Mouse (Mus musculus): Measurements from ENCODE around the gene Nell1. TPM values are rescaled to one million over a fixed set of nuclear protein-coding genes. Genes with fewer than 3 reads are reported as not detected.

The Nell1 gene
- total and polyA plus RNA-seq, 2 experiments = not detected

DNA sequence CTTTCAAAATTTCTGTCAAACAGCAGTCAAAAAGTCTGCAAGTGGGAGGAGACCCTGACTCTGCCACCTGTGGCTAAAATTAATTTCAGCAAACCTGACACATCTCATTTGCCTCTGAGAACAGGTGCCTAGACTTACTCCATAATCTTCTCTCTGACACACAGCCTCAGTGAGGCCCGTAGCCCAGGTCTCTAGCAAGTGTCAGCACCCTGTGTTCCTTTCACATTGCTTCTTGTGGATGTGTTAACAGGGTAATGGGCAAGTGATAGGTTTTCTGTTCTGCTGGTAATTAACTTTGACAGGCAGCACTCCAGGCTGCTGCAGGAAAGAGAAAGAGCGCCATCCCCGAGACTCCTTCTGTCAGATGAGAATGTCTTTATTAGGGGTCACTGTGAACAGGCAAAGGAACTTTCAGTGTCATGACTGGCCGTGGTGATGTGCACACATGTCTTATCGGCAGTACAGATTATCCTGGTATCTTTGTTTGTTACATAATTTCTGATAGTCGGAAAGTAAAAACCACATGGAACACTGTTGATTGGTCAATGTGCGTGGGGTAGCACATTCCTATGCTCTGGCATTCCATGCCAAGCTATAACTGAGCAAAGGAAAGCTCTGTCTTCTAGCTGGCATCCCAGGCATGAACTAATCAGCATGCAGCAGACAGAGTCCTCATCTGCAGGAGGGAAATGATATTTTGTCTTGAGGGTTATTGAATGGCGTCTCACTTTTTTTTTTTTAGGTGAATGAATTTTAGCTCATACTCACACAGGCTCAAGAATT lies 614.2 kb downstream of the Nell1 start:
- H3K27me3 ChIP-seq (ENCODE audit: control insufficient read depth, insufficient read depth, low read length) = no peaks in the 10 kb centered on the region
- H3K36me3 ChIP-seq (ENCODE audit: control insufficient read depth, insufficient read depth, low read length) = no peaks in the 10 kb centered on the region
- TF ChIP-seq POLR2A (IDR thresholded peaks at IDR 0.05; ENCODE audit: extremely low read depth, insufficient read depth, low read length) (no peak), CTCF (IDR thresholded peaks at IDR 0.05; ENCODE audit: low read depth, low read length) (no peak)
- no peaks in the 10 kb centered on the region for H3K79me2 ChIP-seq (ENCODE audit: control insufficient read depth, insufficient read depth, low read length)
- no peak overlapping the region for H3K27ac ChIP-seq (replicated peaks; ENCODE audit: insufficient read depth, low read depth, low read length)
- DNase-seq (ENCODE audit: extremely low read depth, low read depth, low spot score) = no peak
- H3K9ac ChIP-seq (ENCODE audit: low read depth, low read length) = no peak overlapping the region
- H3K4me3 ChIP-seq (ENCODE audit: insufficient read depth, low read depth, low read length) = no peak overlapping the region
- WGBS = 76% methylated on average over 8 of the region's 8 CpGs
- no peaks in the 10 kb centered on the region for H3K4me1 ChIP-seq (ENCODE audit: control insufficient read depth, insufficient read depth, low read length)

DNA sequence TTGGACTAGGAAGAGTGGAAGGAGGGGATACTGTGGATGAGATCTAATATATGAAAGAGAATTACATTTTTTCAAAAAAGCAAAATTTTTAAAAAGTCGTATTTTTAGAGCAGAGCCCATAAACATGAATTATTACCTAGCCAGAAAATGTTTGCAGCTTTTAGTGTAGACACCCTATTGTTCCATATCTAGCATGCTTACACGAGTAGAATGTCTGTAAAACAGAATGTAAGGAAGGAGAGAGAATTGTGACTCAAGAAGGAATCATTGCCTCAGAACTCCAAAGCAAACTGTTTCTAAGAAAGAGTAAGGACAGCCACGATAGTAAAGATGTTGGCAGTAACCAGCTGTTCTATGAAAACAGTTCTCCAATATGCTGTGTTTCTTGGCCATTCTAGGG lies 624.2 kb downstream of the Nell1 start, which contains the start of gene 4933405O20Rik:
Gene 4933405O20Rik (plus strand): TSS at position 301 of the 400 bp plus-strand sequence.
- Histone ChIP-seq H3K4me1 (ENCODE audit: control insufficient read depth, insufficient read depth, low read length) (no peaks in the 10 kb centered on the region), H3K27me3 (ENCODE audit: control insufficient read depth, insufficient read depth, low read length) (no peaks in the 10 kb centered on the region), H3K9ac (ENCODE audit: low read depth, low read length) (no peak within 1 kb of the TSS), H3K27ac (replicated peaks; ENCODE audit: insufficient read depth, low read depth, low read length) (no peak within 1 kb of the TSS), H3K4me3 (ENCODE audit: insufficient read depth, low read depth, low read length) (no peak within 1 kb of the TSS), H3K36me3 (ENCODE audit: control insufficient read depth, insufficient read depth, low read length) (no peaks in the 10 kb centered on the region), H3K79me2 (ENCODE audit: control insufficient read depth, insufficient read depth, low read length) (no peaks in the 10 kb centered on the region)
- TF ChIP-seq POLR2A (IDR thresholded peaks at IDR 0.05; ENCODE audit: extremely low read depth, insufficient read depth, low read length) = no peak
- no peak for DNase-seq (ENCODE audit: extremely low read depth, low read depth, low spot score)
- WGBS = 51% methylated on average over 3 of the region's 3 CpGs

GRCm38 (mm10) chr7:50614101-50614500 lies 639.4 kb downstream of the Nell1 start:
- no peaks in the 10 kb centered on the region for H3K4me1 ChIP-seq (ENCODE audit: control insufficient read depth, insufficient read depth, low read length)
- no peaks in the 10 kb centered on the region for H3K36me3 ChIP-seq (ENCODE audit: control insufficient read depth, insufficient read depth, low read length)
- no peaks in the 10 kb centered on the region for H3K27me3 ChIP-seq (ENCODE audit: control insufficient read depth, insufficient read depth, low read length)
- no peaks in the 10 kb centered on the region for H3K79me2 ChIP-seq (ENCODE audit: control insufficient read depth, insufficient read depth, low read length)
- no peak for TF ChIP-seq POLR2A (IDR thresholded peaks at IDR 0.05; ENCODE audit: extremely low read depth, insufficient read depth, low read length)
- TF ChIP-seq CTCF (IDR thresholded peaks at IDR 0.05; ENCODE audit: low read depth, low read length) = no peak
- WGBS = 72% methylated on average over 2 of the region's 2 CpGs
- H3K4me3 ChIP-seq (ENCODE audit: insufficient read depth, low read depth, low read length) = no peak overlapping the region
- H3K27ac ChIP-seq (replicated peaks; ENCODE audit: insufficient read depth, low read depth, low read length) = no peak overlapping the region
- no peak for DNase-seq (ENCODE audit: extremely low read depth, low read depth, low spot score)
- H3K9ac ChIP-seq (ENCODE audit: low read depth, low read length) = no peak overlapping the region

DNA sequence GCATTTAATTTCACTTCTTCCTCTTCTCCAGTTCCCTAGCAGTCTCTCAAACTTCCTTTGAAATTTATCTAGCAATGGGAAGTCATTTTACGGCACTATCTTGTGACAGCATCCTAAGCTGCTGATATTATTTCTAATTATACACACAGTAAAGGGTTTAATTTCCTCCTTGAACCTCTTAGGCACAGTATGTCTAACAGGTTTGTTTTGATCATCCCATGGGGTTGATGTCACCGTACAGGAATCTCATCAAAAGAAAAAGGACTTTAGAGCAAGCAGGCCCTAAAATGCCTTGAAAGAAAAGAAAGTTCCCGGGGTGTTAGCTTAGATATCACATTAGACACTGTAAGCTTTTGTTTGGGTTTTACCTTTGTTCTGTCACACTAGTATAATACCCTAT lies 654.5 kb downstream of the Nell1 start:
- Histone ChIP-seq H3K9ac (ENCODE audit: low read depth, low read length) (no peak overlapping the region), H3K36me3 (ENCODE audit: control insufficient read depth, insufficient read depth, low read length) (no peaks in the 10 kb centered on the region), H3K79me2 (ENCODE audit: control insufficient read depth, insufficient read depth, low read length) (no peaks in the 10 kb centered on the region), H3K4me3 (ENCODE audit: insufficient read depth, low read depth, low read length) (no peak overlapping the region), H3K27ac (replicated peaks; ENCODE audit: insufficient read depth, low read depth, low read length) (no peak overlapping the region), H3K4me1 (ENCODE audit: control insufficient read depth, insufficient read depth, low read length) (no peaks in the 10 kb centered on the region), H3K27me3 (ENCODE audit: control insufficient read depth, insufficient read depth, low read length) (no peaks in the 10 kb centered on the region)
- TF ChIP-seq POLR2A (IDR thresholded peaks at IDR 0.05; ENCODE audit: extremely low read depth, insufficient read depth, low read length) (no peak), CTCF (IDR thresholded peaks at IDR 0.05; ENCODE audit: low read depth, low read length) (no peak)
- WGBS = 66% methylated on average over 3 of the region's 3 CpGs
- DNase-seq (ENCODE audit: extremely low read depth, low read depth, low spot score) = no peak

DNA sequence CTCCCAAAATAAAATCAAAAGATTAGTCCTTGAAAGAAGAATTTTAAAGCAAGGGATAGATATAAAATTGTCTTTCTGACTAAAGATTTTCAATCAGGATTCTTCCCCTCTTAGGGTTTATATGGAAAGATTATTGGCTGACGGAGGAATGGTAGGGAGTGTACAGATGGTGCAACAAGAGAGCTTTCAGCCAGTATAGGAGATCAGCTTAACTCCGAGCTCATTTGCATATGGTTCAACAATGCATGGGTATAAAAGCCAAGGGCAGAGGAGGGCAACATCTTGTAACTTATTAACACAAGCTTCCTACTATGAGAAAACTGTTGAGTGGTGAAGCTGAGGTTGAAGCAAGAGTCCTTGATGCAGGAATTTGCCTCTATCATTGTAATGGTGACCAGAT lies 658.5 kb downstream of the Nell1 start:
- WGBS = 73% methylated on average over 2 of the region's 2 CpGs
- Histone ChIP-seq H3K9ac (ENCODE audit: low read depth, low read length) (no peak overlapping the region), H3K79me2 (ENCODE audit: control insufficient read depth, insufficient read depth, low read length) (no peaks in the 10 kb centered on the region), H3K36me3 (ENCODE audit: control insufficient read depth, insufficient read depth, low read length) (no peaks in the 10 kb centered on the region), H3K27ac (replicated peaks; ENCODE audit: insufficient read depth, low read depth, low read length) (no peak overlapping the region), H3K4me1 (ENCODE audit: control insufficient read depth, insufficient read depth, low read length) (no peaks in the 10 kb centered on the region), H3K27me3 (ENCODE audit: control insufficient read depth, insufficient read depth, low read length) (no peaks in the 10 kb centered on the region), H3K4me3 (ENCODE audit: insufficient read depth, low read depth, low read length) (no peak overlapping the region)
- TF ChIP-seq CTCF (IDR thresholded peaks at IDR 0.05; ENCODE audit: low read depth, low read length) (no peak), POLR2A (IDR thresholded peaks at IDR 0.05; ENCODE audit: extremely low read depth, insufficient read depth, low read length) (no peak)
- DNase-seq (ENCODE audit: extremely low read depth, low read depth, low spot score) = no peak

DNA sequence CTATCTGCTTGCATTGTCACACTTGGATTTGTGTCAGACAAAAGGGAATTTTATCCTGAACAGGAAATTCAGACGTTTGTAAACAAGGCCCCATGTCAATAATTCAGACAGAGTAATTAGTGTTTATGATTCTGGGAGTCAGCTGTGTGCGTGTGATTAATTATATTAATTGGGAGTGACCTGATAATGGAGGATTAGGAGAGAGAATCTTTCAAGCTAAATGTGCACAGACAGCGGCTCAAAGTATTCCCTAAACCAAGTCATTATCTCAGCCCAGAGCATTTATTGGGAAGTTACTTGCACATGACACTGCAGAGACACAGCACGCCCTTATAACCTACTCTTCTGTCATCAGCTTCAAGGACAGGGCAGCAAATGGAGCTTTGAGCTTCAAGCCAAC lies 697.6 kb downstream of the Nell1 start:
- no peaks in the 10 kb centered on the region for H3K79me2 ChIP-seq (ENCODE audit: control insufficient read depth, insufficient read depth, low read length)
- H3K27me3 ChIP-seq (ENCODE audit: control insufficient read depth, insufficient read depth, low read length) = no peaks in the 10 kb centered on the region
- no peaks in the 10 kb centered on the region for H3K4me1 ChIP-seq (ENCODE audit: control insufficient read depth, insufficient read depth, low read length)
- H3K4me3 ChIP-seq (ENCODE audit: insufficient read depth, low read depth, low read length) = no peak overlapping the region
- no peak overlapping the region for H3K27ac ChIP-seq (replicated peaks; ENCODE audit: insufficient read depth, low read depth, low read length)
- no peak for DNase-seq (ENCODE audit: extremely low read depth, low read depth, low spot score)
- no peaks in the 10 kb centered on the region for H3K36me3 ChIP-seq (ENCODE audit: control insufficient read depth, insufficient read depth, low read length)
- no peak overlapping the region for H3K9ac ChIP-seq (ENCODE audit: low read depth, low read length)
- 66% methylated on average over 4 of the region's 4 CpGs for WGBS
- TF ChIP-seq POLR2A (IDR thresholded peaks at IDR 0.05; ENCODE audit: extremely low read depth, insufficient read depth, low read length) = no peak
- TF ChIP-seq CTCF (IDR thresholded peaks at IDR 0.05; ENCODE audit: low read depth, low read length) = no peak

Data from liver, adult 2 months (tissue).